Mouse (Mus musculus): ENCODE results near the gene Tbc1d10b. TPM values are rescaled to one million over a fixed set of nuclear protein-coding genes. Genes with fewer than 3 reads are reported as not detected.

The Tbc1d10b gene
- polyA plus RNA-seq, 1 experiment from 2014 or later = 27.4 TPM

- no peak for DNase-seq (ENCODE audit: low spot score)
Observed at GRCm38 (mm10) chr7:127164002-127164401, 44.3 kb downstream of the Tbc1d10b start.

GRCm38 (mm10) chr7:127162546-127162945 is 45.7 kb downstream of the Tbc1d10b start:
- no peak for DNase-seq (ENCODE audit: low spot score)

GRCm38 (mm10) chr7:127157548-127157947 is 50.7 kb downstream of the Tbc1d10b start:
- DNase-seq (ENCODE audit: low spot score) = no peak

- no peak for DNase-seq (ENCODE audit: low spot score)
Observed at GRCm38 (mm10) chr7:127153477-127153876, 54.8 kb downstream of the Tbc1d10b start.

- DNase-seq (ENCODE audit: low spot score) = no peak
Observed at GRCm38 (mm10) chr7:127152464-127152863, 55.8 kb downstream of the Tbc1d10b start.

GRCm38 (mm10) chr7:127147901-127148300 is 60.4 kb downstream of the Tbc1d10b start:
- no peak for DNase-seq (ENCODE audit: low spot score)

Other genes starting within 250 kb of the Tbc1d10b start
- 91.9 and 94.6 TPM in 2 replicates for gene Cdipt, start 232.6 kb downstream of the Tbc1d10b start, polyA plus RNA-seq (2015; fragmentation: Nextera tagmentation; extraction: Ambion mirVana)
- gene Cdiptos, start 232.4 kb downstream of the Tbc1d10b start, polyA plus RNA-seq (2015; fragmentation: Nextera tagmentation; extraction: Ambion mirVana) = 1.6 and 1.7 TPM in 2 replicates
- 29.8 and 32.5 TPM in 2 replicates for gene Mvp, start 193.8 kb downstream of the Tbc1d10b start, polyA plus RNA-seq (2015; fragmentation: Nextera tagmentation; extraction: Ambion mirVana)
- gene Pagr1b, start 192.0 kb downstream of the Tbc1d10b start, polyA plus RNA-seq (2015; fragmentation: Nextera tagmentation; extraction: Ambion mirVana) = 0.60 and 1.2 TPM in 2 replicates
- 51.8 and 100 TPM in 2 replicates for gene Pagr1a, start 191.1 kb downstream of the Tbc1d10b start, polyA plus RNA-seq (2015; fragmentation: Nextera tagmentation; extraction: Ambion mirVana)
- 57.8 and 80.0 TPM in 2 replicates for gene Gm42742, start 187.4 kb downstream of the Tbc1d10b start, polyA plus RNA-seq (2015; fragmentation: Nextera tagmentation; extraction: Ambion mirVana)
- gene Prrt2, start 187.3 kb downstream of the Tbc1d10b start, polyA plus RNA-seq (2015; fragmentation: Nextera tagmentation; extraction: Ambion mirVana) = 0.57 and 0.69 TPM in 2 replicates
- gene Maz, start 181.4 kb downstream of the Tbc1d10b start, polyA plus RNA-seq (2015; fragmentation: Nextera tagmentation; extraction: Ambion mirVana) = 111 and 132 TPM in 2 replicates
- 117 and 133 TPM in 2 replicates for gene Kif22, start 166.0 kb downstream of the Tbc1d10b start, polyA plus RNA-seq (2015; fragmentation: Nextera tagmentation; extraction: Ambion mirVana)
- gene Zg16, start 121.1 kb downstream of the Tbc1d10b start, polyA plus RNA-seq (2015; fragmentation: Nextera tagmentation; extraction: Ambion mirVana) = 2.4 and 2.7 TPM in 2 replicates
- 154 and 165 TPM in 2 replicates for gene AI467606, start 117.1 kb downstream of the Tbc1d10b start, polyA plus RNA-seq (2015; fragmentation: Nextera tagmentation; extraction: Ambion mirVana)
- gene Qprt, start 86.2 kb downstream of the Tbc1d10b start, polyA plus RNA-seq (2015; fragmentation: Nextera tagmentation; extraction: Ambion mirVana) = 0.99 and 1.4 TPM in 2 replicates
- gene Spn, start 70.6 kb downstream of the Tbc1d10b start, polyA plus RNA-seq (2015; fragmentation: Nextera tagmentation; extraction: Ambion mirVana) = 26.6 and 26.7 TPM in 2 replicates
- gene Cd2bp2, start 12.4 kb downstream of the Tbc1d10b start, polyA plus RNA-seq (2015; fragmentation: Nextera tagmentation; extraction: Ambion mirVana) = 59.5 and 62.0 TPM in 2 replicates
- gene Mylpf, start 422 bp upstream of the Tbc1d10b start, polyA plus RNA-seq (2015; fragmentation: Nextera tagmentation; extraction: Ambion mirVana) = 67.7 and 68.9 TPM in 2 replicates
- 25.4 and 29.7 TPM in 2 replicates for gene Zfp553, start 24.6 kb upstream of the Tbc1d10b start, polyA plus RNA-seq (2015; fragmentation: Nextera tagmentation; extraction: Ambion mirVana)
- gene Sept1, start 24.7 kb upstream of the Tbc1d10b start, polyA plus RNA-seq (2015; fragmentation: Nextera tagmentation; extraction: Ambion mirVana) = 638 and 684 TPM in 2 replicates
- gene Zfp771, start 35.8 kb upstream of the Tbc1d10b start, polyA plus RNA-seq (2015; fragmentation: Nextera tagmentation; extraction: Ambion mirVana) = 34.7 and 37.0 TPM in 2 replicates
- gene Dctpp1, start 52.2 kb upstream of the Tbc1d10b start, polyA plus RNA-seq (2015; fragmentation: Nextera tagmentation; extraction: Ambion mirVana) = 181 and 213 TPM in 2 replicates
- 146 and 151 TPM in 2 replicates for gene Sephs2, start 65.6 kb upstream of the Tbc1d10b start, polyA plus RNA-seq (2015; fragmentation: Nextera tagmentation; extraction: Ambion mirVana)
- 81.6 and 96.5 TPM in 2 replicates for gene Itgal, start 87.8 kb upstream of the Tbc1d10b start, polyA plus RNA-seq (2015; fragmentation: Nextera tagmentation; extraction: Ambion mirVana)
- gene Zfp768, start 137.1 kb upstream of the Tbc1d10b start, polyA plus RNA-seq (2015; fragmentation: Nextera tagmentation; extraction: Ambion mirVana) = 2.5 TPM in 2 replicates
- gene Zfp747, start 167.6 kb upstream of the Tbc1d10b start, polyA plus RNA-seq (2015; fragmentation: Nextera tagmentation; extraction: Ambion mirVana) = 7.3 and 8.0 TPM in 2 replicates
- 4.8 and 6.0 TPM in 2 replicates for gene 9130019O22Rik, start 178.7 kb upstream of the Tbc1d10b start, polyA plus RNA-seq (2015; fragmentation: Nextera tagmentation; extraction: Ambion mirVana)
- 4.4 and 4.9 TPM in 2 replicates for gene E430018J23Rik, start 185.2 kb upstream of the Tbc1d10b start, polyA plus RNA-seq (2015; fragmentation: Nextera tagmentation; extraction: Ambion mirVana)
- gene Zfp764, start 198.4 kb upstream of the Tbc1d10b start, polyA plus RNA-seq (2015; fragmentation: Nextera tagmentation; extraction: Ambion mirVana) = 6.8 and 7.0 TPM in 2 replicates
- 26.2 and 28.0 TPM in 2 replicates for gene Zfp688, start 213.6 kb upstream of the Tbc1d10b start, polyA plus RNA-seq (2015; fragmentation: Nextera tagmentation; extraction: Ambion mirVana)
- 4.3 and 4.7 TPM in 2 replicates for gene Zfp689, start 240.7 kb upstream of the Tbc1d10b start, polyA plus RNA-seq (2015; fragmentation: Nextera tagmentation; extraction: Ambion mirVana)

All from thymus, postnatal 0 days (tissue).